Mouse (Mus musculus): Measurements from ENCODE around the gene Ak5. TPM values are rescaled to one million over a fixed set of nuclear protein-coding genes. Genes with fewer than 3 reads are reported as not detected.
A peak's percentile ranks its signal among the peaks of the same experiment; 100 is the strongest.

Gene Ak5
- total RNA-seq, 2 experiments from 2014 or later, result 139 to 148 TPM

- no peak for TF ChIP-seq CTCF (IDR thresholded peaks at IDR 0.05)
- Histone ChIP-seq H3K4me3 (no peak overlapping the region), H3K27ac (no peak overlapping the region)
- intact Hi-C loops (cut with DNase I), result no loop called here
- DNase-seq (ENCODE audit: extremely low spot score in 1 of 2, low spot score in 2 of 2), result no peak
Measured at GRCm38 (mm10) chr3:152507900-152508299, 160.3 kb downstream of the Ak5 start.

- no peak for DNase-seq (ENCODE audit: extremely low spot score in 1 of 2, low spot score in 2 of 2)
- no peak for TF ChIP-seq CTCF (IDR thresholded peaks at IDR 0.05)
- no peak overlapping the region for H3K4me3 ChIP-seq
- no peak overlapping the region for H3K27ac ChIP-seq
- intact Hi-C loops (cut with DNase I), result no loop called here
Measured at GRCm38 (mm10) chr3:152498968-152499696, 169.0 kb downstream of the Ak5 start.

- DNase-seq (ENCODE audit: extremely low spot score in 1 of 2, low spot score in 2 of 2), result no peak
- no peak for TF ChIP-seq CTCF (IDR thresholded peaks at IDR 0.05)
Measured at GRCm38 (mm10) chr3:152497842-152498241, 170.3 kb downstream of the Ak5 start.

GRCm38 (mm10) chr3:152497084-152497483, 171.1 kb downstream of the Ak5 start:
- intact Hi-C loops (cut with DNase I), result no loop called here
- DNase-seq (ENCODE audit: extremely low spot score in 1 of 2, low spot score in 2 of 2), result no peak
- Histone ChIP-seq H3K4me3 (no peak overlapping the region), H3K27ac (no peak overlapping the region)
- TF ChIP-seq CTCF (IDR thresholded peaks at IDR 0.05), result no peak

More at GRCm38 (mm10) chr3:152497842-152498241, 170.3 kb downstream of the Ak5 start:
- H3K4me3 ChIP-seq, result no peak overlapping the region
- no peak overlapping the region for H3K27ac ChIP-seq
- intact Hi-C loops (cut with DNase I), result no loop called here

- H3K4me3 ChIP-seq, result no peak overlapping the region
- DNase-seq (ENCODE audit: extremely low spot score in 1 of 2, low spot score in 2 of 2), result no peak
Measured at GRCm38 (mm10) chr3:152495415-152495898, 172.7 kb downstream of the Ak5 start.

GRCm38 (mm10) chr3:152494667-152495360, 173.3 kb downstream of the Ak5 start:
- H3K27ac ChIP-seq, result no peak overlapping the region
- DNase-seq (ENCODE audit: extremely low spot score in 1 of 2, low spot score in 2 of 2), result no peak
- TF ChIP-seq CTCF (IDR thresholded peaks at IDR 0.05), result no peak
- H3K4me3 ChIP-seq, result no peak overlapping the region
- intact Hi-C loops (cut with DNase I), result no loop called here

More at GRCm38 (mm10) chr3:152495415-152495898, 172.7 kb downstream of the Ak5 start:
- no peak overlapping the region for H3K27ac ChIP-seq
- intact Hi-C loops (cut with DNase I), result no loop called here
- no peak for TF ChIP-seq CTCF (IDR thresholded peaks at IDR 0.05)

GRCm38 (mm10) chr3:152493813-152494212, 174.3 kb downstream of the Ak5 start:
- H3K27ac ChIP-seq, result no peak overlapping the region
- DNase-seq (ENCODE audit: extremely low spot score in 1 of 2, low spot score in 2 of 2), result no peak
- TF ChIP-seq CTCF (IDR thresholded peaks at IDR 0.05), result no peak
- intact Hi-C loops (cut with DNase I), result no loop called here
- H3K4me3 ChIP-seq, result no peak overlapping the region

GRCm38 (mm10) chr3:152492241-152492640, 175.9 kb downstream of the Ak5 start:
- no peak overlapping the region for H3K27ac ChIP-seq
- H3K4me3 ChIP-seq, result no peak overlapping the region
- TF ChIP-seq CTCF (IDR thresholded peaks at IDR 0.05), result no peak
- intact Hi-C loops (cut with DNase I), result no loop called here
- DNase-seq (ENCODE audit: extremely low spot score in 1 of 2, low spot score in 2 of 2), result no peak

- TF ChIP-seq CTCF (IDR thresholded peaks at IDR 0.05), result no peak
- Histone ChIP-seq H3K27ac (no peak overlapping the region), H3K4me3 (no peak overlapping the region)
- intact Hi-C loops (cut with DNase I), result no loop called here
- DNase-seq (ENCODE audit: extremely low spot score in 1 of 2, low spot score in 2 of 2), result no peak
Measured at GRCm38 (mm10) chr3:152490423-152490822, 177.7 kb downstream of the Ak5 start.

GRCm38 (mm10) chr3:152488964-152489363, 179.2 kb downstream of the Ak5 start:
- no peak for TF ChIP-seq CTCF (IDR thresholded peaks at IDR 0.05)
- Histone ChIP-seq H3K27ac (no peak overlapping the region), H3K4me3 (no peak overlapping the region)
- intact Hi-C loops (cut with DNase I), result no loop called here
- no peak for DNase-seq (ENCODE audit: extremely low spot score in 1 of 2, low spot score in 2 of 2)

- Histone ChIP-seq H3K4me3 (no peak overlapping the region), H3K27ac (peak overlapping the region; percentile 53; the same call in 1 of the 2 replicates)
- TF ChIP-seq CTCF (IDR thresholded peaks at IDR 0.05), result no peak
- DNase-seq (ENCODE audit: extremely low spot score in 1 of 2, low spot score in 2 of 2), result no peak
- intact Hi-C loops (cut with DNase I), result no loop called here
Measured at GRCm38 (mm10) chr3:152484206-152484605, 184.0 kb downstream of the Ak5 start.

- TF ChIP-seq CTCF (IDR thresholded peaks at IDR 0.05), result no peak
- peak overlapping the region; percentile 53; the same call in 1 of the 2 replicates for H3K27ac ChIP-seq
- intact Hi-C loops (cut with DNase I), result no loop called here
- H3K4me3 ChIP-seq, result no peak overlapping the region
- DNase-seq (ENCODE audit: extremely low spot score in 1 of 2, low spot score in 2 of 2), result no peak
Measured at GRCm38 (mm10) chr3:152483800-152484199, 184.4 kb downstream of the Ak5 start.

All from left cerebral cortex, adult 2 months (tissue).